Comparison of ENCODE assay signal across 29 mouse cellular contexts in the genomic region with DNA sequence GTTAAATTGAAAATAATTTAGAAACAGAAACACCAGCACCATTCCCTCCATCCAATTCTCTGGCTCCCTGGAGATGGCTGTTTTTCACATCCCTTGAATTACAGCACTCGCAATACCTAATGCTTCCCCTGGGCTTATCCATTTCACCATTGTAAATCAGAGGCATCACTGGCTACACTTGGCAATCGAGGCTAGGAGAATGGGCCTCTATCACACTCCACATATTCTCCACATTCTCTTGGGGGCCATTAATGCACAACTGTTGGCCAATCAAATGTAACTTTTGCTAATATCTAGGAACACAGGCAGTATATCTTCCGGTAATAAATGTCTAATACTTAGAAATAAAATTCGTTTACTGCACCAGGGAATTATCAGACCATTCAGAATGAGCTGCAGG. TPM values are rescaled to one million over a fixed set of nuclear protein-coding genes. Genes with fewer than 3 reads are reported as not detected.
DNase-seq lines count a peak whose midpoint lies in the region; ATAC-seq lines count a peak whose summit lies in the region.
"Had no signal": no experiment of that assay in that cellular context is flagged by ENCODE, and none has a peak within 500 bp of the region (broad histone marks: within the 10 kb centered on the region; RNA-seq: fewer than 3 reads in every experiment).

No protein-coding gene starts in this region.

- H3K9ac ChIP-seq in hindbrain, embryonic 11.5 days (ENCODE audit: low read depth, low read length) = no peak overlapping the region
- H3K9ac ChIP-seq in hindbrain, embryonic 12.5 days = no peak overlapping the region
- no peak overlapping the region for H3K9ac ChIP-seq in limb, embryonic 13.5 days
- H3K9ac ChIP-seq in neural tube, embryonic 14.5 days (replicated peaks; ENCODE audit: low read depth, low read length) = no peak overlapping the region
- H3K9ac ChIP-seq: embryonic facial prominence, embryonic 12.5 days; embryonic facial prominence, embryonic 15.5 days; forebrain, postnatal 0 days; heart, embryonic 13.5 days; hindbrain, embryonic 14.5 days had no signal

- no peak for DNase-seq in hindbrain, embryonic 11.5 days (ENCODE audit: low spot score)
- DNase-seq in mesoderm, embryonic 11.5 days (ENCODE audit: low read depth, low spot score) = peak; percentile 57
- no peak for DNase-seq in yolk sac, embryonic 10.5 days (ENCODE audit: low spot score)
- DNase-seq in cerebellum, postnatal 36 days = no peak
- DNase-seq: adrenal gland, postnatal 10 days; adrenal gland, postnatal 36 days; B cell, adult 2 months; cerebellum, adult 18-20 months; cerebellum, adult 9-10 months; cerebellum, postnatal 14 days; forebrain, postnatal 0 days; gastrocnemius, postnatal 25 days; heart, adult 2 months; heart, postnatal 14 days had no signal

- no peaks in the 10 kb centered on the region for H3K4me1 ChIP-seq in hindbrain, embryonic 11.5 days (replicated peaks; ENCODE audit: control insufficient read depth, insufficient read depth, low read length)
- H3K4me1 ChIP-seq in hindbrain, embryonic 12.5 days = no peaks in the 10 kb centered on the region
- H3K4me1 ChIP-seq in limb, embryonic 13.5 days = no peaks in the 10 kb centered on the region
- peaks cover 2% of the 10 kb centered on the region; the same call in 1 of the 2 replicates for H3K4me1 ChIP-seq in neural tube, embryonic 14.5 days (ENCODE audit: control insufficient read depth, insufficient read depth, low read length)
- H3K4me1 ChIP-seq: embryonic facial prominence, embryonic 12.5 days; embryonic facial prominence, embryonic 15.5 days; heart, embryonic 10.5 days; heart, embryonic 13.5 days had no signal

- no peaks in the 10 kb centered on the region for H3K27me3 ChIP-seq in hindbrain, embryonic 11.5 days (ENCODE audit: control insufficient read depth, insufficient read depth, low read length)
- no peaks in the 10 kb centered on the region for H3K27me3 ChIP-seq in hindbrain, embryonic 12.5 days
- H3K27me3 ChIP-seq in limb, embryonic 13.5 days = no peaks in the 10 kb centered on the region
- H3K27me3 ChIP-seq in neural tube, embryonic 14.5 days (ENCODE audit: control insufficient read depth, insufficient read depth, low read length) = no peaks in the 10 kb centered on the region
- H3K27me3 ChIP-seq: CH12.LX; embryonic facial prominence, embryonic 12.5 days; embryonic facial prominence, embryonic 15.5 days; heart, embryonic 13.5 days had no signal

- 0 out of 2 replicates have a peak, but pooled peaks have one; percentile 40 for ATAC-seq in hindbrain, embryonic 11.5 days (ENCODE audit: low FRiP score)
- ATAC-seq in hindbrain, embryonic 12.5 days (ENCODE audit: low FRiP score) = no peak
- peak; percentile 44; the same call in 1 of the 2 replicates for ATAC-seq in limb, embryonic 13.5 days (ENCODE audit: low FRiP score, low read depth)
- ATAC-seq in neural tube, embryonic 14.5 days (ENCODE audit: low read depth) = peak; percentile 97
- ATAC-seq: forebrain, embryonic 14.5 days; forebrain, postnatal 0 days; hindbrain, postnatal 0 days; Patski had no signal

- H3K4me3 ChIP-seq in hindbrain, embryonic 11.5 days (ENCODE audit: low read depth, low read length) = no peak overlapping the region
- H3K4me3 ChIP-seq in hindbrain, embryonic 12.5 days = no peak overlapping the region
- H3K4me3 ChIP-seq in limb, embryonic 13.5 days = no peak overlapping the region
- H3K4me3 ChIP-seq in neural tube, embryonic 14.5 days (ENCODE audit: low read depth, low read length) = no peak overlapping the region
- H3K4me3 ChIP-seq: embryonic facial prominence, embryonic 12.5 days; embryonic facial prominence, embryonic 15.5 days; heart, adult 2 months; heart, embryonic 10.5 days; heart, embryonic 13.5 days had no signal

- H3K36me3 ChIP-seq in hindbrain, embryonic 11.5 days (ENCODE audit: control insufficient read depth, insufficient read depth, low read length) = no peaks in the 10 kb centered on the region
- H3K36me3 ChIP-seq in hindbrain, embryonic 12.5 days = no peaks in the 10 kb centered on the region
- no peaks in the 10 kb centered on the region for H3K36me3 ChIP-seq in limb, embryonic 13.5 days
- H3K36me3 ChIP-seq in neural tube, embryonic 14.5 days (ENCODE audit: control insufficient read depth, insufficient read depth, low read length) = no peaks in the 10 kb centered on the region
- H3K36me3 ChIP-seq: embryonic facial prominence, embryonic 12.5 days; embryonic facial prominence, embryonic 15.5 days; G1E; heart, embryonic 10.5 days; heart, embryonic 13.5 days had no signal

- no peak overlapping the region for H3K27ac ChIP-seq in hindbrain, embryonic 11.5 days (ENCODE audit: low read depth, low read length)
- no peak overlapping the region for H3K27ac ChIP-seq in hindbrain, embryonic 12.5 days
- no peak overlapping the region for H3K27ac ChIP-seq in limb, embryonic 13.5 days
- H3K27ac ChIP-seq in neural tube, embryonic 14.5 days (ENCODE audit: low read depth, low read length) = no peak overlapping the region
- H3K27ac ChIP-seq: embryonic facial prominence, embryonic 12.5 days; embryonic facial prominence, embryonic 15.5 days; heart, adult 2 months; heart, embryonic 10.5 days; heart, embryonic 13.5 days; hindbrain, embryonic 14.5 days; hindbrain, postnatal 0 days had no signal

- peaks cover 3% of the 10 kb centered on the region; the same call in 1 of the 2 replicates for H3K9me3 ChIP-seq in hindbrain, embryonic 11.5 days (ENCODE audit: control insufficient read depth, low read length)
- H3K9me3 ChIP-seq in hindbrain, embryonic 12.5 days (replicated peaks) = 0 out of 2 replicates have a peak, but pooled peaks cover 6% of the 10 kb centered on the region
- H3K9me3 ChIP-seq in limb, embryonic 13.5 days = peaks cover 7% of the 10 kb centered on the region; the same call in 1 of the 2 replicates
- no peaks in the 10 kb centered on the region; the same call in 1 of the 2 replicates for H3K9me3 ChIP-seq in neural tube, embryonic 14.5 days (ENCODE audit: control insufficient read depth, low read length)
- H3K9me3 ChIP-seq: embryonic facial prominence, embryonic 15.5 days; heart, embryonic 10.5 days had no signal

- no peak overlapping the region for H3K4me2 ChIP-seq in hindbrain, embryonic 11.5 days (replicated peaks; ENCODE audit: low read depth, low read length)
- H3K4me2 ChIP-seq in hindbrain, embryonic 12.5 days (replicated peaks) = no peak overlapping the region
- no peak overlapping the region for H3K4me2 ChIP-seq in limb, embryonic 13.5 days (replicated peaks)
- H3K4me2 ChIP-seq in neural tube, embryonic 14.5 days (ENCODE audit: low read depth, low read length) = no peak overlapping the region
- H3K4me2 ChIP-seq: embryonic facial prominence, embryonic 12.5 days; embryonic facial prominence, embryonic 15.5 days; heart, embryonic 13.5 days; hindbrain, embryonic 14.5 days had no signal

- 77% methylated on average over 4 of the region's 4 CpGs for WGBS in hindbrain, embryonic 11.5 days
- WGBS in hindbrain, embryonic 12.5 days = 77% methylated on average over 4 of the region's 4 CpGs
- WGBS in limb, embryonic 13.5 days = 55% methylated on average over 4 of the region's 4 CpGs
- WGBS in neural tube, embryonic 14.5 days = 21% methylated on average over 4 of the region's 4 CpGs

RNA-seq across cellular contexts. Expression of a gene that starts 8.0 kb away (rescaled TPM):
- 24.0 and 26.6 TPM in 2 replicates for polyA plus RNA-seq in hindbrain, embryonic 11.5 days (2014; fragmentation: Nextera tagmentation; extraction: Ambion mirVana)
- polyA plus RNA-seq in hindbrain, embryonic 12.5 days (2016; fragmentation: Nextera tagmentation; extraction: Ambion mirVana) = 19.9 and 21.6 TPM in 2 replicates
- 30.0 and 31.3 TPM in 2 replicates for polyA plus RNA-seq in limb, embryonic 13.5 days (2015; fragmentation: Nextera tagmentation; extraction: Ambion mirVana)
- 12.2 and 12.8 TPM in 2 replicates for polyA plus RNA-seq in neural tube, embryonic 14.5 days (2014; fragmentation: Nextera tagmentation; extraction: Ambion mirVana)

RNA-seq across cellular contexts. Expression of a gene that starts 56.4 kb away (rescaled TPM):
- polyA plus RNA-seq in hindbrain, embryonic 11.5 days (2014; fragmentation: Nextera tagmentation; extraction: Ambion mirVana) = 0.12 TPM in 1 of 2 replicates, not detected in the other
- polyA plus RNA-seq in hindbrain, embryonic 12.5 days (2016; fragmentation: Nextera tagmentation; extraction: Ambion mirVana) = 0.08 and 0.10 TPM in 2 replicates
- polyA plus RNA-seq in limb, embryonic 13.5 days (2015; fragmentation: Nextera tagmentation; extraction: Ambion mirVana) = 0.06 and 0.08 TPM in 2 replicates
- 0.04 TPM in 1 of 2 replicates, not detected in the other for polyA plus RNA-seq in neural tube, embryonic 14.5 days (2014; fragmentation: Nextera tagmentation; extraction: Ambion mirVana)
- polyA plus RNA-seq: forebrain, embryonic 14.5 days; forebrain, postnatal 0 days; G1E; gonadal fat pad, adult 2 months; heart, adult 2 months; heart, embryonic 10.5 days; heart, embryonic 13.5 days; heart, embryonic 16.5 days; Patski had no signal
